Mouse (Mus musculus) spleen, adult 2 months (tissue): ENCODE measurements around the gene Got1.

Experiments used
- CTCF ChIP-seq: fragments of 200-500 bp; IDR thresholded peaks from 2 replicates; pipeline ENCODE4 v1.5.1; 2011; ENCODE audit warnings: mild to moderate bottlenecking, inconsistent platforms; ENCODE audit not compliant: insufficient read depth, insufficient read length, insufficient replicate concordance; ENCODE audit errors: extremely low read depth
- POLR2A ChIP-seq: fragments of 200-500 bp; IDR thresholded peaks from 2 replicates; pipeline ENCODE4 v1.6.1; 2011; ENCODE audit warnings: low read depth, low read length, inconsistent platforms

DNA sequence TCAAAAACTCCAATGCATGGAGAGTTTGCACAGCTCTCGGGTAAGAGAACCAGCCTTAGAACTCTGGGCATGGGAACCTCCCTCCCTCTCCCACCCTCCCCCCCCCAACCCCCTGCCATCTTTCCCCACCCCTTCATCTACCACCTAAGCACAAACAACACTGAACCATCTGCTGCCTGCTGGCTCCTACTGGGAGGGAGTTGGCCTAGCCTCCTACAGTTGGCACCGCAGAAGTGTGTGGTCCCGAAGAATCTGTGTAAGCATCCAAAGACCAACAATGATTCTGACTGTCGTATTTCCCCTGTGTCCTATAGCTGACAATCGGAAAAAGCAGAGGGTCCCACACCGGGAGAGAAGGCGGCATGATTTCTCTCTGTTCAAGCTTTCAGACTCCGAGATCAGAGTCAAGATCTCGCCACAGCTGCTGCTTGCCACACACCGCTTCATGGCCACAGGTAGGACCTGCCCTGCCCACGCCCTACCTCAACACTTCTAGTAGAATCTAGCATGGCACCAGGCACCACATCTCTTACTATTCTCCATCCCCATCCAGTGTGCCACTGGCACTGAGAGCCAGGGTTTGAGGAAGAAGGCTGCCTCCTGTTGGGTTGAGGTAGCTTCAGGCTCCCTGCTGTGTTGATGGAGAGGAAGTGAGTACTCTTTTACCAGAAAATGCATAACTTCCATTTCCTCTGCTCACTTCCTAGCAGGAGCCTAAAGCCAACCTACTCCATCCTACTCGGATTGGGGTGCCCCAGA lies 56.3 kb downstream of the Got1 start:
- TF ChIP-seq POLR2A (no peak), CTCF (no peak)
